Mouse (Mus musculus) adipose tissue, adult 10 weeks (tissue): Measurements from ENCODE around the gene Gzmb. TPM values are rescaled to one million over a fixed set of nuclear protein-coding genes. Genes with fewer than 3 reads are reported as not detected.

Experiments used
- polyA plus RNA-seq: library from polyadenylated mRNA; stranded (reverse); fragments of 350-450 nt; fragmentation: Illumina TruSeq; extraction: RNeasy Lipid Tissue Mini Kit (QIAGEN cat#74804); gene quantifications from one replicate; pipeline ENCODE4 v1.2.3, GENCODE M21; 2014; ENCODE audit warnings: low read depth, low replicate concordance

The Gzmb gene
- 1.4 TPM for polyA plus RNA-seq

GRCm38 (mm10) chr14:56262153-56262552 lies at the start of gene Gzmb:
Gene Gzmb, minus strand, starts transcription at chr14:56262260.

GRCm38 (mm10) chr14:56234556-56234955 lies 27.5 kb downstream of the Gzmb start, which contains the start of gene Gzmc:
Gene Gzmc, minus strand, starts transcription at chr14:56234656.

GRCm38 (mm10) chr14:56211317-56211716 lies 50.7 kb downstream of the Gzmb start, which contains the start of gene Gzmf:
Gene Gzmf, minus strand, starts transcription at chr14:56211417.

Other genes starting within 250 kb of the Gzmb start
- not detected for gene Mcpt1, start 244.3 kb downstream of the Gzmb start, polyA plus RNA-seq
- gene Mcpt9, start 231.8 kb downstream of the Gzmb start, polyA plus RNA-seq, result not detected
- gene Mcpt2, start 220.2 kb downstream of the Gzmb start, polyA plus RNA-seq, result not detected
- gene Mcpt4, start 199.9 kb downstream of the Gzmb start, polyA plus RNA-seq, result 7.4 TPM
- not detected for gene Mcpt8, start 177.0 kb downstream of the Gzmb start, polyA plus RNA-seq
- not detected for gene Ctsg, start 159.7 kb downstream of the Gzmb start, polyA plus RNA-seq
- gene Gzme, start 141.6 kb downstream of the Gzmb start, polyA plus RNA-seq, result not detected
- gene Gzmd, start 129.7 kb downstream of the Gzmb start, polyA plus RNA-seq, result not detected
- gene Gzmg, start 102.7 kb downstream of the Gzmb start, polyA plus RNA-seq, result not detected
- gene Gzmn, start 87.7 kb downstream of the Gzmb start, polyA plus RNA-seq, result 0.35 TPM
- not detected for gene Gzmf, start 50.8 kb downstream of the Gzmb start, polyA plus RNA-seq
- gene Gzmc, start 27.6 kb downstream of the Gzmb start, polyA plus RNA-seq, result 0.76 TPM
- gene Atp12a, start 102.8 kb upstream of the Gzmb start, polyA plus RNA-seq, result 0.50 TPM
- 2.8 TPM for gene Rnf17, start 140.3 kb upstream of the Gzmb start, polyA plus RNA-seq